Mouse (Mus musculus) forebrain, postnatal 0 days (tissue): ENCODE measurements around the gene Krt79. TPM values are rescaled to one million over a fixed set of nuclear protein-coding genes. Genes with fewer than 3 reads are reported as not detected.

Source experiments
- ATAC-seq: fragments of 200-750 bp; cut with Nextera tagmentation; 2 replicates; pipeline ENCODE4 v1.8.0; 2017; ENCODE audit warnings: mild to moderate bottlenecking, moderate library complexity
- DNase-seq: peaks from one replicate; pipeline ENCODE4 v3.0.0-alpha.2; 2015
- H3K27ac ChIP-seq: fragments of 300-500 bp; sonication (generic); 2 replicates; pipeline ENCODE4 v1.5.1; 2014; ENCODE audit warnings: low read depth, mild to moderate bottlenecking, antibody characterized with exemption, low read length, moderate library complexity, mixed read lengths
- H3K27me3 ChIP-seq: fragments of 300-500 bp; sonication (generic); 2 replicates; pipeline ENCODE4 v1.6.1; 2014; ENCODE audit warnings: mild to moderate bottlenecking, low read length, mixed read lengths; ENCODE audit not compliant: insufficient read depth
- H3K36me3 ChIP-seq: fragments of 300-500 bp; sonication (generic); 2 replicates; pipeline ENCODE4 v1.6.1; 2014; ENCODE audit warnings: mild to moderate bottlenecking, moderate library complexity; ENCODE audit not compliant: insufficient read depth
- H3K4me1 ChIP-seq: fragments of 300-500 bp; sonication (generic); 2 replicates; pipeline ENCODE4 v1.6.1; 2014; ENCODE audit warnings: antibody characterized with exemption; ENCODE audit not compliant: insufficient read depth
- H3K4me2 ChIP-seq: fragments of 300-500 bp; sonication (generic); 2 replicates; pipeline ENCODE4 v1.6.1; 2014; ENCODE audit warnings: low read depth, mild to moderate bottlenecking, moderate library complexity
- H3K4me3 ChIP-seq: fragments of 300-500 bp; sonication (generic); 2 replicates; pipeline ENCODE4 v1.5.1; 2014; ENCODE audit warnings: low read depth, low read length, mixed read lengths
- H3K9ac ChIP-seq: fragments of 300-500 bp; sonication (generic); 2 replicates; pipeline ENCODE4 v1.6.1; 2014; ENCODE audit warnings: mild to moderate bottlenecking
- H3K9me3 ChIP-seq: fragments of 300-500 bp; sonication (generic); 2 replicates; pipeline ENCODE4 v1.6.1; 2016; ENCODE audit warnings: low read length
- CTCF ChIP-seq: sonication (generic); IDR thresholded peaks from 2 replicates; pipeline ENCODE4 v1.5.1; 2016; ENCODE audit warnings: antibody characterized with exemption, control low read depth, low read depth
- WGBS: fragments of 180-500 bp; shearing (Covaris S2); extraction: QIAGEN DNeasy Blood & Tissue Kit; methylation state at CpG from one replicate; pipeline ENCODE4 v1.1.7; 2014; 5-methylcytosine and 5-hydroxymethylcytosine counted together
- polyA plus RNA-seq: library from polyadenylated mRNA; unstranded; fragments of >200 nt; fragmentation: Nextera tagmentation; extraction: Ambion mirVana; gene quantifications from 2 replicates; pipeline ENCODE4 v1.2.1, GENCODE M21; 2015
- total RNA-seq: library from RNA; depleted of rRNA; stranded (reverse); fragments of >200 nt; gene quantifications from 2 replicates; pipeline ENCODE4 v1.2.3, GENCODE M21; 2014

Gene Krt79
- total and polyA plus RNA-seq, 2 experiments from 2014 or later = 0.14 to 0.44 TPM

DNA sequence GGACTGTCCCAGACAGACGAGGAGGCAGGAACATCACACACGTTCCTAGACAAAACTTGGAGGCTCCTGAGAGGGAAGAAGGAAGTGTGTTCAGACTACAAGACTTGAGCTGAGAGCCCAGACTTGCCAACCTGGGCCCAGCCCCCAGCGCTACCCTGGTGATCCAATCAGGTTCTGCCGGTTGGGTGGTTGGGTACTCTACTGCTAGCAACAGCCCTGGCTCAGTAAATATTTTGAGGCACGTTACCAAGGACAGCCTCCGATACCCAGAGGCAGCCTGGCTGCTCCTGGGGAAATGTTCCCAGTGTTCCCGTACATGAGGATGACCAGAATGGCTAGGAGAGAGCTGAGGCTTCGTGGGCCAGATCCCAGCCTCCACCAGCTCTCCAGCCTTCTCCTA lies 26.7 kb upstream of the Krt79 start:
- Histone ChIP-seq H3K27ac (no peak overlapping the region), H3K36me3 (no peaks in the 10 kb centered on the region), H3K4me3 (no peak overlapping the region), H3K9ac (no peak overlapping the region), H3K4me2 (no peak overlapping the region), H3K4me1 (no peaks in the 10 kb centered on the region), H3K9me3 (no peaks in the 10 kb centered on the region), H3K27me3 (no peaks in the 10 kb centered on the region)
- DNase-seq (no peak), ATAC-seq (no peak)
- 79% methylated on average over 8 of the region's 8 CpGs for WGBS
- no peak for TF ChIP-seq CTCF

DNA sequence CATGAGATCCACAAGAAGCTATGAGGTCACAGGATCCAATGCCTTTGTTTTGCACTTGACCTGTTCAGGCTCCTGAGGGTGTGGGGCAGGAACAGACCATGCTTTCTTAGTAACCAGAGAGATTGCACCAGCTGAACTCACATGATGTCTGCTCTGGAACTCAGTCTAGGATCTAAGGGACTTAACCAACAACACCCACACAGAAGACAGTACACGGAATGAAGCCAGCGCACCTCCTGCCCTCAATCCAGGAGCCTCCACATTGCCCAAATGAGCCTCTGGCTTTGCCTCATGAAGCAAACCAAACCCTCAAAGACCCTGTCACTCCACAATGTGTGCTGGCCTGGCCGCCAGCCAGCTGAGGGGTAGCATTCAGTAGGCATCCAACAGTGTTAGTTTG lies 18.8 kb upstream of the Krt79 start:
- WGBS = 67% methylated on average over 3 of the region's 3 CpGs
- DNase-seq = no peak
- no peak overlapping the region for H3K9ac ChIP-seq
- no peak overlapping the region for H3K4me2 ChIP-seq
- no peak overlapping the region for H3K4me3 ChIP-seq
- ATAC-seq = no peak
- H3K27me3 ChIP-seq = no peaks in the 10 kb centered on the region
- no peak for TF ChIP-seq CTCF
- H3K27ac ChIP-seq = no peak overlapping the region
- H3K4me1 ChIP-seq = no peaks in the 10 kb centered on the region
- no peaks in the 10 kb centered on the region for H3K36me3 ChIP-seq
- H3K9me3 ChIP-seq = no peaks in the 10 kb centered on the region

DNA sequence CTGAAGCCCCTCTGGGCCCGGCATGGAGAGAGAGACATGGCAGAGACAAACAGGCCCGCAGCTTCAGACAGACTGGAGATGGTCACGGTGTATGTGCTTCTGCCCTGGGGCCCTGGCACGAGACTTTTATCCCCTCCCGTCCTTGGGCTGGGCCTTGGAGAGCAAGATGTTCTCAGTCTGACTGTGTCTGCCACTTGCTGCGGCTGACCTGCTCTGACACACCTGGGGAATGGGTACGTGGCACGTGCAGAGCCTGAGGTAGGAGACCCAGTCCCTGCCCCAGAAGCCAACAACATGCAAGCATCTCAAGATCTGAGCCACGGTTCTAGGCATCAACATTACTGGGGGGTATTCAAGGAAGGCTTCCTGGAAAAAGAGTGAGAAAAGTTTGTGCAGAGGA lies 14.1 kb upstream of the Krt79 start, which contains the start of gene Krt78:
Gene Krt78, minus strand, starts transcription at position 101 of the 400 bp plus-strand sequence.
- H3K9ac ChIP-seq = no peak within 1 kb of the TSS
- ATAC-seq (no peak), DNase-seq (no peak)
- H3K27ac ChIP-seq = no peak within 1 kb of the TSS
- WGBS = 84% methylated on average over 9 of the region's 9 CpGs
- no peaks in the 10 kb centered on the region for H3K9me3 ChIP-seq
- H3K36me3 ChIP-seq = no peaks in the 10 kb centered on the region
- TF ChIP-seq CTCF = no peak
- H3K4me3 ChIP-seq = no peak within 1 kb of the TSS
- no peaks in the 10 kb centered on the region for H3K27me3 ChIP-seq
- H3K4me2 ChIP-seq = no peak within 1 kb of the TSS
- H3K4me1 ChIP-seq = no peaks in the 10 kb centered on the region

GRCm38 (mm10) chr15:101952733-101953474 lies 12.8 kb upstream of the Krt79 start:
- no peak for TF ChIP-seq CTCF
- no peaks in the 10 kb centered on the region for H3K27me3 ChIP-seq
- H3K9ac ChIP-seq = no peak overlapping the region

GRCm38 (mm10) chr15:101945430-101945829 lies 5.3 kb upstream of the Krt79 start:
- Histone ChIP-seq H3K36me3 (no peaks in the 10 kb centered on the region), H3K27me3 (no peaks in the 10 kb centered on the region), H3K4me1 (no peaks in the 10 kb centered on the region), H3K9me3 (no peaks in the 10 kb centered on the region), H3K27ac (no peak overlapping the region), H3K4me2 (no peak overlapping the region), H3K4me3 (no peak overlapping the region), H3K9ac (no peak overlapping the region)
- TF ChIP-seq CTCF = no peak
- ATAC-seq (no peak), DNase-seq (no peak)
- 67% methylated on average over 1 of the region's 1 CpGs for WGBS

More at GRCm38 (mm10) chr15:101952733-101953474, 12.8 kb upstream of the Krt79 start:
- ATAC-seq (no peak), DNase-seq (no peak)
- no peaks in the 10 kb centered on the region for H3K9me3 ChIP-seq
- H3K36me3 ChIP-seq = no peaks in the 10 kb centered on the region
- 91% methylated on average over 7 of the region's 7 CpGs for WGBS
- H3K4me3 ChIP-seq = no peak overlapping the region
- no peak overlapping the region for H3K27ac ChIP-seq
- no peak overlapping the region for H3K4me2 ChIP-seq
- H3K4me1 ChIP-seq = no peaks in the 10 kb centered on the region

- no peaks in the 10 kb centered on the region for H3K4me1 ChIP-seq
- no peak for ATAC-seq
- WGBS = 76% methylated on average over 8 of the region's 8 CpGs
These were observed 1.8 kb upstream of the Krt79 start for GRCm38 (mm10) chr15:101941948-101942347.

DNA sequence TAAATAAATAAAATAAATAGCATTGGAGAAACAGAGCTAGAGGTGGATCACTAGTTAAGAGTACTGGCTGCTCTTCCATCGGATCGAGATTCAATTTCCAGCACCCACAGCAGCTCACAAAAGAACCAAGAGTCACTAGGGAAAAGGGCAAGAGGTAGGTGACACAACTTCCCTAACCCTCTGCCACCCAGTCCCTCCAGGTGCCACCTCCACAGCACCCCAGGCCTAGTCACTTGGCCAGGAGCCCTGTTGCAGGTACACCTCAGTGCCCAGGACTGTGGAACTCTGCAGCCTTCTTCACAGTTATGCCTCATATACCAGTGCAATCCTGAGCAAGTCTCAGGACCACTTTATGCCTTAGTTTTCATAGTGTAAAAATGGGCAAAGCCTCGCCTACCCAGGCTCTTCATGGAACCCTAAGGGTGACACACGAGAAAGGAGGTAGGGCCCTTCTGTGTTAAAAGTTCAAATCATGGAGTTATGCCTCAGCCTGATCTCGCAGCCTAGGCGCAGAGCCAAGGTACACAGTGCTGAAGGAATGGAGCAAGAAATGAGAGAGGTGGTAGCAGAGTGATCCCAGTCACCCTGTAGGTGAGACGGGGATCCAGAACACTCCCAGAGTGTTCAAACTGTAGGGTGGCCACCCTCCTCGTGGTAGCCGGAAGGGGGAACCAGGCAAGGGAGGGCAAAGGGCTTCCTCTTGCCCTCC lies 1.4 kb downstream of the Krt79 start:
- DNase-seq = no peak
- no peak for TF ChIP-seq CTCF
- Histone ChIP-seq H3K27me3 (no peaks in the 10 kb centered on the region), H3K36me3 (no peaks in the 10 kb centered on the region), H3K4me3 (no peak overlapping the region), H3K9ac (no peak overlapping the region), H3K4me1 (no peaks in the 10 kb centered on the region), H3K4me2 (no peak overlapping the region), H3K27ac (no peak overlapping the region), H3K9me3 (no peaks in the 10 kb centered on the region)
- 87% methylated on average over 9 of the region's 9 CpGs for WGBS
- ATAC-seq = no peak

More at GRCm38 (mm10) chr15:101941948-101942347, 1.8 kb upstream of the Krt79 start:
- no peak for TF ChIP-seq CTCF
- DNase-seq = no peak
- H3K4me2 ChIP-seq = no peak overlapping the region
- no peaks in the 10 kb centered on the region for H3K36me3 ChIP-seq
- no peaks in the 10 kb centered on the region for H3K27me3 ChIP-seq
- no peak overlapping the region for H3K4me3 ChIP-seq
- H3K9me3 ChIP-seq = no peaks in the 10 kb centered on the region
- no peak overlapping the region for H3K27ac ChIP-seq
- no peak overlapping the region for H3K9ac ChIP-seq
